Mouse (Mus musculus): ENCODE data around the gene Fmo5. TPM values are rescaled to one million over a fixed set of nuclear protein-coding genes. Genes with fewer than 3 reads are reported as not detected.
A peak's percentile ranks its signal among the peaks of the same experiment; 100 is the strongest.

Gene Fmo5
- 21.5 and 21.9 TPM in 2 replicates for polyA plus RNA-seq (2012; ENCODE audit: insufficient read depth, insufficient read length, missing spikeins)

GRCm38 (mm10) chr3:97628391-97629001 is at the start of gene Fmo5:
Gene Fmo5 (plus strand): TSS chr3:97628804.
- Histone ChIP-seq H3K4me3 (ENCODE audit: insufficient read depth, low read length) (peak within 1 kb of the TSS; percentile 55), H3K4me1 (ENCODE audit: control insufficient read depth, insufficient read depth, low read length) (peaks cover 9% of the 10 kb centered on the region), H3K27ac (ENCODE audit: insufficient read depth, low read depth, low read length) (no peak within 1 kb of the TSS)
- no peak for TF ChIP-seq POLR2A (IDR thresholded peaks at IDR 0.05; ENCODE audit: borderline replicate concordance, low read depth, low read length)
- no peak for TF ChIP-seq CTCF (IDR thresholded peaks at IDR 0.05; ENCODE audit: low read depth, low read length)

- no peaks in the 10 kb centered on the region for H3K4me1 ChIP-seq (ENCODE audit: control insufficient read depth, insufficient read depth, low read length)
- peak; percentile 79 for TF ChIP-seq CTCF (IDR thresholded peaks at IDR 0.05; ENCODE audit: low read depth, low read length)
- TF ChIP-seq POLR2A (IDR thresholded peaks at IDR 0.05; ENCODE audit: borderline replicate concordance, low read depth, low read length), result no peak
- H3K4me3 ChIP-seq (ENCODE audit: insufficient read depth, low read length), result no peak overlapping the region
- no peak overlapping the region for H3K27ac ChIP-seq (ENCODE audit: insufficient read depth, low read depth, low read length)
Observed at GRCm38 (mm10) chr3:97585383-97586160, 43.0 kb upstream of the Fmo5 start.

GRCm38 (mm10) chr3:97587656-97588055 is 40.9 kb upstream of the Fmo5 start:
- TF ChIP-seq POLR2A (IDR thresholded peaks at IDR 0.05; ENCODE audit: borderline replicate concordance, low read depth, low read length), result no peak
- TF ChIP-seq CTCF (IDR thresholded peaks at IDR 0.05; ENCODE audit: low read depth, low read length), result no peak
- no peak overlapping the region for H3K4me3 ChIP-seq (ENCODE audit: insufficient read depth, low read length)

GRCm38 (mm10) chr3:97590699-97591098 is 37.9 kb upstream of the Fmo5 start:
- Histone ChIP-seq H3K27ac (ENCODE audit: insufficient read depth, low read depth, low read length) (no peak overlapping the region), H3K4me3 (ENCODE audit: insufficient read depth, low read length) (no peak overlapping the region)
- TF ChIP-seq CTCF (IDR thresholded peaks at IDR 0.05; ENCODE audit: low read depth, low read length) (no peak), POLR2A (IDR thresholded peaks at IDR 0.05; ENCODE audit: borderline replicate concordance, low read depth, low read length) (no peak)

More at GRCm38 (mm10) chr3:97587656-97588055, 40.9 kb upstream of the Fmo5 start:
- Histone ChIP-seq H3K4me1 (ENCODE audit: control insufficient read depth, insufficient read depth, low read length) (no peaks in the 10 kb centered on the region), H3K27ac (ENCODE audit: insufficient read depth, low read depth, low read length) (no peak overlapping the region)

GRCm38 (mm10) chr3:97593089-97593488 is 35.5 kb upstream of the Fmo5 start:
- TF ChIP-seq POLR2A (IDR thresholded peaks at IDR 0.05; ENCODE audit: borderline replicate concordance, low read depth, low read length) (no peak), CTCF (IDR thresholded peaks at IDR 0.05; ENCODE audit: low read depth, low read length) (no peak)
- H3K27ac ChIP-seq (ENCODE audit: insufficient read depth, low read depth, low read length), result no peak overlapping the region
- H3K4me1 ChIP-seq (ENCODE audit: control insufficient read depth, insufficient read depth, low read length), result peaks cover 5% of the 10 kb centered on the region; the same call in 1 of the 2 replicates
- no peak overlapping the region for H3K4me3 ChIP-seq (ENCODE audit: insufficient read depth, low read length)

More at GRCm38 (mm10) chr3:97590699-97591098, 37.9 kb upstream of the Fmo5 start:
- peaks cover 5% of the 10 kb centered on the region; the same call in 1 of the 2 replicates for H3K4me1 ChIP-seq (ENCODE audit: control insufficient read depth, insufficient read depth, low read length)

- H3K4me1 ChIP-seq (ENCODE audit: control insufficient read depth, insufficient read depth, low read length), result peaks cover 7% of the 10 kb centered on the region; the same call in 1 of the 2 replicates
- H3K27ac ChIP-seq (ENCODE audit: insufficient read depth, low read depth, low read length), result no peak overlapping the region
- TF ChIP-seq POLR2A (IDR thresholded peaks at IDR 0.05; ENCODE audit: borderline replicate concordance, low read depth, low read length) (no peak), CTCF (IDR thresholded peaks at IDR 0.05; ENCODE audit: low read depth, low read length) (no peak)
- no peak overlapping the region for H3K4me3 ChIP-seq (ENCODE audit: insufficient read depth, low read length)
Observed at GRCm38 (mm10) chr3:97594140-97594539, 34.5 kb upstream of the Fmo5 start.

- TF ChIP-seq POLR2A (IDR thresholded peaks at IDR 0.05; ENCODE audit: borderline replicate concordance, low read depth, low read length) (no peak), CTCF (IDR thresholded peaks at IDR 0.05; ENCODE audit: low read depth, low read length) (no peak)
- Histone ChIP-seq H3K4me1 (ENCODE audit: control insufficient read depth, insufficient read depth, low read length) (peaks cover 8% of the 10 kb centered on the region; the same call in 1 of the 2 replicates), H3K27ac (ENCODE audit: insufficient read depth, low read depth, low read length) (no peak overlapping the region), H3K4me3 (ENCODE audit: insufficient read depth, low read length) (no peak overlapping the region)
Observed at GRCm38 (mm10) chr3:97595066-97595465, 33.5 kb upstream of the Fmo5 start.

GRCm38 (mm10) chr3:97596796-97597195 is 31.8 kb upstream of the Fmo5 start:
- H3K4me1 ChIP-seq (ENCODE audit: control insufficient read depth, insufficient read depth, low read length), result peaks cover 8% of the 10 kb centered on the region; the same call in 1 of the 2 replicates
- no peak overlapping the region for H3K27ac ChIP-seq (ENCODE audit: insufficient read depth, low read depth, low read length)
- no peak for TF ChIP-seq POLR2A (IDR thresholded peaks at IDR 0.05; ENCODE audit: borderline replicate concordance, low read depth, low read length)
- no peak for TF ChIP-seq CTCF (IDR thresholded peaks at IDR 0.05; ENCODE audit: low read depth, low read length)
- H3K4me3 ChIP-seq (ENCODE audit: insufficient read depth, low read length), result no peak overlapping the region

GRCm38 (mm10) chr3:97600050-97600832 is 28.4 kb upstream of the Fmo5 start:
- H3K4me1 ChIP-seq (ENCODE audit: control insufficient read depth, insufficient read depth, low read length), result peaks cover 3% of the 10 kb centered on the region; the same call in 1 of the 2 replicates
- TF ChIP-seq POLR2A (IDR thresholded peaks at IDR 0.05; ENCODE audit: borderline replicate concordance, low read depth, low read length), result no peak
- TF ChIP-seq CTCF (IDR thresholded peaks at IDR 0.05; ENCODE audit: low read depth, low read length), result no peak
- no peak overlapping the region for H3K27ac ChIP-seq (ENCODE audit: insufficient read depth, low read depth, low read length)
- no peak overlapping the region for H3K4me3 ChIP-seq (ENCODE audit: insufficient read depth, low read length)
